Mouse (Mus musculus) kidney, adult 2 months (tissue): ENCODE results near the gene Gm12166. TPM values are rescaled to one million over a fixed set of nuclear protein-coding genes. Genes with fewer than 3 reads are reported as not detected.

ENCODE experiments used
- DNase-seq: peaks from one replicate; pipeline ENCODE4 v3.0.0; 2021
- H3K27ac ChIP-seq: fragments of 200-500 bp; 2 replicates; pipeline ENCODE4 v1.5.1; 2012; ENCODE audit warnings: low read depth, low read length, control low read depth, inconsistent platforms; ENCODE audit not compliant: insufficient read depth
- H3K27me3 ChIP-seq: fragments of 200-500 bp; replicated peaks from 2 replicates; pipeline ENCODE4 v1.6.1; 2012; ENCODE audit warnings: mild to moderate bottlenecking, moderate library complexity, low read length, inconsistent platforms; ENCODE audit not compliant: control insufficient read depth, insufficient read depth
- H3K36me3 ChIP-seq: fragments of 200-500 bp; 2 replicates; pipeline ENCODE4 v1.6.1; 2012; ENCODE audit warnings: mild to moderate bottlenecking, moderate library complexity, low read length, inconsistent platforms; ENCODE audit not compliant: control insufficient read depth, insufficient read depth
- H3K4me1 ChIP-seq: fragments of 200-500 bp; 2 replicates; pipeline ENCODE4 v1.6.1; 2011; ENCODE audit warnings: low read length; ENCODE audit not compliant: control insufficient read depth, insufficient read depth
- H3K4me3 ChIP-seq: fragments of 200-500 bp; 2 replicates; pipeline ENCODE4 v1.5.1; 2011; ENCODE audit warnings: mild to moderate bottlenecking, low read depth, low read length, control low read depth; ENCODE audit not compliant: insufficient read depth
- CTCF ChIP-seq: fragments of 200-500 bp; conservative IDR thresholded peaks from 2 replicates; pipeline ENCODE4 v1.5.1; 2011; ENCODE audit warnings: low read depth, mild to moderate bottlenecking, control low read depth, low read length, moderate library complexity, mixed read lengths; ENCODE audit not compliant: insufficient read depth, insufficient read length
- POLR2A ChIP-seq: fragments of 200-500 bp; IDR thresholded peaks from one replicate; pipeline ENCODE4 v1.6.1; 2011; ENCODE audit warnings: low read depth, low read length, control low read depth
- WGBS: fragments of 180-500 bp; shearing (Covaris S2); methylation state at CpG from one replicate; pipeline ENCODE4 v1.1.7; 2018; 5-methylcytosine and 5-hydroxymethylcytosine counted together
- polyA plus RNA-seq: library from polyadenylated mRNA; depleted of rRNA; stranded (reverse); fragments of >200 nt; gene quantifications from 2 replicates; pipeline ENCODE4 v1.2.3, GENCODE M21; 2012

Gene Gm12166
- polyA plus RNA-seq, 1 experiment, result 9.6 TPM

- 77% methylated on average over 5 of the region's 5 CpGs for WGBS
- DNase-seq, result no peak
- 0 out of 2 replicates have a peak, but pooled peaks cover 6% of the 10 kb centered on the region for H3K4me1 ChIP-seq
- H3K27ac ChIP-seq, result no peak overlapping the region
- no peaks in the 10 kb centered on the region for H3K36me3 ChIP-seq
- TF ChIP-seq CTCF (no peak), POLR2A (no peak)
- no peaks in the 10 kb centered on the region for H3K27me3 ChIP-seq
- H3K4me3 ChIP-seq, result no peak overlapping the region
Measured at GRCm38 (mm10) chr11:46060651-46061020, 8.5 kb upstream of the Gm12166 start.

GRCm38 (mm10) chr11:46059887-46060650 lies 7.9 kb upstream of the Gm12166 start:
- no peak for DNase-seq
- Histone ChIP-seq H3K4me3 (no peak overlapping the region), H3K4me1 (0 out of 2 replicates have a peak, but pooled peaks cover 6% of the 10 kb centered on the region), H3K27me3 (no peaks in the 10 kb centered on the region), H3K36me3 (no peaks in the 10 kb centered on the region), H3K27ac (no peak overlapping the region)
- WGBS, result 80% methylated on average over 8 of the region's 8 CpGs
- TF ChIP-seq CTCF (no peak), POLR2A (no peak)

GRCm38 (mm10) chr11:46058916-46059315 lies 6.8 kb upstream of the Gm12166 start:
- Histone ChIP-seq H3K4me1 (0 out of 2 replicates have a peak, but pooled peaks cover 6% of the 10 kb centered on the region), H3K27ac (no peak overlapping the region), H3K27me3 (no peaks in the 10 kb centered on the region), H3K36me3 (no peaks in the 10 kb centered on the region), H3K4me3 (no peak overlapping the region)
- no peak for TF ChIP-seq CTCF
- TF ChIP-seq POLR2A, result no peak
- WGBS, result 81% methylated on average over 4 of the region's 4 CpGs
- no peak for DNase-seq

- DNase-seq, result no peak
- Histone ChIP-seq H3K27me3 (no peaks in the 10 kb centered on the region), H3K27ac (no peak overlapping the region), H3K4me1 (0 out of 2 replicates have a peak, but pooled peaks cover 2% of the 10 kb centered on the region), H3K4me3 (no peak overlapping the region), H3K36me3 (no peaks in the 10 kb centered on the region)
- TF ChIP-seq POLR2A, result no peak
- no peak for TF ChIP-seq CTCF
- 36% methylated on average over 9 of the region's 9 CpGs for WGBS
Measured at GRCm38 (mm10) chr11:46058011-46058410, 5.9 kb upstream of the Gm12166 start.

GRCm38 (mm10) chr11:46056770-46057411 lies 4.8 kb upstream of the Gm12166 start:
- peak overlapping the region; percentile 50 for H3K4me3 ChIP-seq
- H3K36me3 ChIP-seq, result no peaks in the 10 kb centered on the region
- TF ChIP-seq POLR2A, result no peak
- TF ChIP-seq CTCF, result no peak
- no peaks in the 10 kb centered on the region for H3K27me3 ChIP-seq
- DNase-seq, result no peak
- peak overlapping the region; percentile 16; the same call in 1 of the 2 replicates for H3K27ac ChIP-seq
- 0 out of 2 replicates have a peak, but pooled peaks cover 2% of the 10 kb centered on the region for H3K4me1 ChIP-seq
- WGBS, result 4% methylated on average over 25 of the region's 25 CpGs

- no peak for TF ChIP-seq POLR2A
- no peak for TF ChIP-seq CTCF
- 0 out of 2 replicates have a peak, but pooled peaks cover 2% of the 10 kb centered on the region for H3K4me1 ChIP-seq
- WGBS, result under 1% methylated on average over 51 of the region's 51 CpGs
- peak within 1 kb of the TSS; percentile 50 for H3K4me3 ChIP-seq
- peak; percentile 59 for DNase-seq
- no peaks in the 10 kb centered on the region for H3K36me3 ChIP-seq
- H3K27ac ChIP-seq, result peak within 1 kb of the TSS; percentile 32
- H3K27me3 ChIP-seq, result no peaks in the 10 kb centered on the region
Measured at GRCm38 (mm10) chr11:46055896-46056769, 4.0 kb upstream of the Gm12166 start, which contains the start of gene Adam19. Adam19 (plus strand) TSS chr11:46055992.
